Mouse (Mus musculus): ENCODE data around the gene Pxn. TPM values are rescaled to one million over a fixed set of nuclear protein-coding genes. Genes with fewer than 3 reads are reported as not detected.
A peak's percentile ranks its signal among the peaks of the same experiment; 100 is the strongest.
"Not testable (repeated sequence)": the region's sequence is repeated elsewhere in the genome, so short reads cannot be mapped to it uniquely, and the experiment has no call there.

Pxn gene
- polyA plus RNA-seq, 3 experiments from 2014 or later: 13.7 to 22.1 (median 16.7) TPM

DNA sequence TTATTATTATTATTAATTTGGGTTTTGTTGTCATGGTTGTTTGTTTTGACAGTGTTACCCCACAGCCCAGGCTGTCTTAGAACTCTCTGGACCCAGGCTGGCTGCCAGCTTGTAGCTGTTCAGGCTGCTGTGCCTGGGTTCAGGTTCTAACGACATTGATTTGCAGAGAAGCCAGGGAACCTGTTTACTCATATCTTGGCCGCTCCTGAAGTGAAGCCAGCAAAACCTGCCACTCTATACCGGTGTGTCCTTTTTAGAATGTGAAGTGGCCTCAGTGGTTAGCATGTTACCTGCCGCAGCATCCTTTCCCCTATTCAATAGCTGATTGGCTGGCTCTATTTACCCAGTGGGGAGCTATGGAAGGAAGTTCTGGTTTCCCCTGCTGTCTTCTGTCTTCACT is 19.8 kb upstream of the Pxn start:
- ATAC-seq: no peak

DNA sequence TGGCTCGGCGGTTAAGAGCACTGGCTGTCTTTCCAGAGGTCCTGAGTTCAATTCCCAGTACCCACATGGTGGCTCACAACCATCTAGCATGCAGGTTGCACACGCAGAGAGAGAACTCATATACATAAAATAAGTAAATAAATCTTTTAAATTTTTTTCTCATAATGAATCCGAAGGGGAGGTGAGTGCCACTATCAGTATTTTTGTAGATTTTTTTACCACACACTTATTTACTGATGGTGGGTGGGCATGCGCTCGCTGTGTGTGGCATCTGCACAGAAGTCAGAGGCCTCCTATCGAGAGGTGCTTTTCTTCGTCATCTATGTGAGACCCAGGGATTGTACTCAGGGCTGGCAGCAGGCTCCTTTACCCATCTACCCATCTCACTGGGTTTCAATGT is 19.1 kb upstream of the Pxn start:
- no peak for ATAC-seq

DNA sequence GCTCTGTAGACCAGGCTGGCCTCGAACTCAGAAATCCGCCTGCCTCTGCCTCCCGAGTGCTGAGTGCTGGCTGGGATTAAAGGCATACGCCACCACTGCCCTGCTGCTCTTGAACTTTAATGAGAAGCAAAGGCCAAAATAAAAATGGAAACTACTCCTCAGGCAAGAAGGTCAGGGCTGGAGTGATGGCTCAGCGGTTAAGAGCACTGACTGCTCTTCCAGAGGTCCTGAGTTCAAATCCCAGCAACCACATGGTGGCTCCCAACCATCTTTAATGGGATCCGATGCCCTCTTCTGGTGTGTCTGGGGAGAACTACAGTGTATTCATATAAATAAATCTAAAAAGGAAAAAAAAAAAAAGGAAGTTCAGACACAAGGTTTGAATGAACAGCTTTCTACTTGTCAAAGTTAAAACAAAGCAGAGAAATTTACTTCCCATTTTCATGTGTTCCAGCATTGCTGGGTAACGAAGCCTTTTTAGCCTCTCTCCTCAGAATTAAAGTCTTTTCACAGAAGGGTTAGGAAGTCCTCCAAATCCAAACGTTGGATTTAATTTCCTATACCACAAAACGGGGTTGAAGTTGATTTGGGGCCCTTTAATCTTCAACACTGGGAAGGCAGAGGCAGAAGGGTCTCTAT is 18.4 kb upstream of the Pxn start:
- ATAC-seq: no peak

DNA sequence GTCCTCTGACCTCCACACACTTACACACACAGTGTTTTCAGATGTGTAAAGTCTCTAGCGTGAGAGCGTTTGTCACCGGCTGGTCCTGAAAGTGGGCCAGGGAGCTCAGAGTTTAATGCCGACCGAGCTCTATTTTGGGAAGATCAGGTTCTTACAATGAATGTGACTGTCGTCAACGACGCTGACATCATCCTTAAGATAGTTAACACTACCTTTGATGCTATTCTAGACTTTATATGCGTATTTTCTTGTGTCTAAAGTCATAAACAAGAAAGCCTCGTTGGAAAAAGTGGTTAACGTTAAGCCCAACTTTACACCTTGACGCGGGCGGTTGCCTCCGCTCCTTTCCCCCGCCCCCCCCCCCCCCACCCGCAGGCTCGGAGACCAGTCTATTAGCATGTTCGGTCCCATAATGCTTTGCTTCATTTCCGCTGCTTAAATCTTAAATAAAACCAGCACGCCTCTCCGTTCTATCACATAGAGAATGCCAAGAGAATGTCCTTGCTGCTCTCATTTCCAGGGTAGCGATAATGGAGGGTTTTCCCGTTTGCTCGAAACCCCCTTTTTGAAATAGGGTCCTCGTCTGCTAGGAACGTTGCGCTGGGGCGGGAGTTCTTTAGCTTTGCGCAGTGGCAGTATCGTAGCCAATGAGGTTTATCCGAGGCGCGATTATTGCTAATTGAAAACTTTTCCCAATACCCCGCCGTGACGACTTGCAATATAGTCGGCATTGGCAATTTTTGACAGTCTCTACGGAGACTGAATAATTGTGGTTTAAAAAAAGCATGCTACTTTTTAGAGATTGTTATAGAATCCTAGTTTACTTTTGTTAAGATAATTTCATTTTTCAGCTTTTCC is 17.4 kb upstream of the Pxn start:
- ATAC-seq: peak; percentile 62

GRCm38 (mm10) chr5:115489699-115490637 is 16.5 kb upstream of the Pxn start:
- peak; percentile 67 for ATAC-seq

DNA sequence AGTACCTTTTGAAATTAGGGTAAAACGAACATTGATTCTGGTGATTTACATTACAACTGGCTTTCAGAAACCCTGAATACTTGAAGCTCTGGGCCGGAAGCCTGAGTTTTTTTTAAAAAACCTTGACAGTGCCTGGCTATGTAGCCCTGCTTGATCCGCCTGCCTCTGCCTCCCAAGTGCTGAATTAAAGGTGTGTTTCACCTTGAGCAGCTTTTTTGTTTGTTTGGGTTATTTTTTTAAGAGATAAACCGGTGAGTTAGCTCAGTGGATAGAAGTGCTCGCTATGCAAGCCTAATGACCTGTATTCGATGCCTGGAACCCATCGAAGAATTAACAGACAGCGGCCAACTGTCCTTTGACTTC is 15.9 kb upstream of the Pxn start:
- peak; percentile 33 for ATAC-seq

GRCm38 (mm10) chr5:115491076-115491475 is 15.4 kb upstream of the Pxn start:
- ATAC-seq: no peak

GRCm38 (mm10) chr5:115491771-115492322 is 14.6 kb upstream of the Pxn start:
- ATAC-seq: no peak

GRCm38 (mm10) chr5:115492711-115493335 is 13.7 kb upstream of the Pxn start:
- ATAC-seq: no peak

GRCm38 (mm10) chr5:115493441-115493840 is 13.0 kb upstream of the Pxn start:
- ATAC-seq: no peak

DNA sequence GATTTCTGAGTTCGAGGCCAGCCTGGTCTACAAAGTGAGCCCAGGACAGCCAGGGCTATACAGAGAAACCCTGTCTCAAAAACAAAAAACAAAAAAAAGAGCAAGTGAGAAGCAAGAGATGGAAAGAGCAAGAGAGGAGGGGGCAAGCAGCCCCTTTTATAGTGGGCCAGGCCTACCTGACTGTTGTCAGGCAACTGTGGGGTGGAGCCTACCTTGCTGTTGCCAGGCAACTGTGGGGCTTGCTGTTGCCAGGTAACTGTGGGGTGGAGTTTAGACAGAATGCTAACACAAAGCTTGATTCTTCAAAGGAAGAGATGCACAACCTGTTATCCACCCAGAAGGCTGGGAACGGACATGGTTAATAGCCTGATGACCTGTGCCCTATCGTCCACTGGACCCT is 10.9 kb upstream of the Pxn start:
- not testable (repeated sequence) for ATAC-seq

DNA sequence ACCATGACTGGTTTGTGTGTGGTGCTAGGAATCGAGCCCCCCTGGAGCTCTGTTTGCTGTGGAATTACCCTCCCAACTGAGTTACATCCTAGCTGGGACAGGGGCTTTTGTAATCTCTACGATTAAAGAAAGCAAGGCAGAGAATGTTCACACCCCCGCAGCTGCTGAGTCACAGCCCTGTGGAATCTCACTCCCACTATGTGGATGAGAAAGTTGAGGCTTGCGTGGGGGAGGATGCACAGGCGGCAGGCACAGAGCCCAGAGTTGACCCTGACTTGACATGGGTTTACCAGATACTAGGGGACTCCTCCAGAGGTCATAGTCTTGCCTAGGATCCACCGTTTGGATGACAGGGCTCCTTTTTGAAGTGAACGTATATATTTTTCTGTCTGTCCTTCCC is 9.4 kb upstream of the Pxn start:
- ATAC-seq: no peak

- ATAC-seq: no peak
These were observed 7.9 kb upstream of the Pxn start for GRCm38 (mm10) chr5:115498307-115499240.

- ATAC-seq: no peak
These were observed 6.0 kb upstream of the Pxn start for GRCm38 (mm10) chr5:115500383-115500935.

DNA sequence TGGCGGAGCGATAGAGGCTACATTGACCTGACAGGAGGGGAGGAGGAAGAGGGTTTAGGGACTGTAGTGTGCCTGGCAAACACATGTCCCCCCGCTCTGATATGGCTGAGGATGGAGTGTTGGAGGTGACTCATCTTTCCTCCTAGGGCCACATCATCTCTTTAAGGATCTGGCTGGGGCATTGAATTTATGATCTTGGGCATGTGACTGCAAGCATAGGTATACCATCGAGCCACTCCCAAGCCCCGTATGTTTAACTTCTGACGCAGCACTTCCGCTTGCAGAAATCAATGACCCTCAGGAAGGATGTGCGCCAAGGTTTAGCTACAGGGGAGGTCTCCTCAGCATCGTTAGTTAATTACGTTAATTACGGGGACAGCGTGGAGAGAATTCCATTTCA is 3.4 kb upstream of the Pxn start:
- ATAC-seq: no peak

DNA sequence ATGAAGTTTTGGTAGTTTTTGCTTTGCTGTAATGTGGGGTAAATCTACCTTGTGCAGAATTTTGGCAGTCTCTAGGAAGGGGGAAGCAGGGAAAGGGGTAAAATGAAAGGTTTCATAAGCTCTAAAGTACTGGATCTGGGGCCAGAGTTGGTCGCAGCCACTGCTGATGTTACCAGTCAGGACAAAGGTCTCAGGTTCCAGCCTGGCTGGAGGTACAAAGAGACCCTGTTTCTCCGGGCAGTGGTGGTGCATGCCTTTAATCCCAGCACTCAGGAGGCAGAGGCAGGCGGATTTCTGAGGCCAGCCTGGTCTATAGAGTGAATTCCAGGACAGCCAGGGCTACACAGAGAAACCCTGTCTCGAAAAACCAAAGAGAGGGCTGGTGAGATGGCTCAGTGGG is 859 bp upstream of the Pxn start:
- not testable (repeated sequence) for ATAC-seq

DNA sequence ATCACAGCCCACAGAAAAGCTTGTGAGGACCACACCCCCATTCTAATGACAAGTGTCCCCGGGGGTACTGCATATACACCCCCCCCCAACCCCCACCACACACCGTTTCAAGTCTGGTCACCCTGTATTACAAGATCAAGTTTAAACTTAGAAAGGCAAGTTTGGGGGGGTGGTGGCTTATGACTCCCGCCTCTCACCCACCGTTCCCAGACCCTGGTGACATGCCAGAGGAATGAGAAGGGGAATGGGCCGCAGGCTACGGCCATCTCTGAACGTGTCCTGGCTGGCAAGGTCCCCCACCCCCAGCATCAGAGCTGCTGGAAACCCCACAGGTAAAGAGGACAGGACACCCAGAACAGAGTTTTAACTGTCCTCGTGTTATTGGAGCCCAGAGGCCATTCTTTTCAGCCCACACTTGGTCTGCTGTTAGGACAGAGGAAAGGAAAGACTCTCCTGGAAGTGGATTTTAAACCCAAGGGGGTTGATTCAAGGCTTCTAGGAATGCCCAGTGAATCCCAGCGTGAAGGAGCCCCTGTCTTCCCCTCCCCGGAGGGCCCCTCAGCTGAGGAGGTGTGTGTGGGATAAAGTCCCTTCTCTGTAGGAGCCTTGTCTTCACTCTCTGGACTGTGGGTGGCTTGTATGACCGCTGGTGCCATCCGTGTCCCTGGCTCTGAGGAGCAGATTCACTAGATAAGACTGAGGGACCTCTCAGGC is 948 bp downstream of the Pxn start:
- ATAC-seq: no peak

- ATAC-seq: no peak
These were observed 1.7 kb downstream of the Pxn start for GRCm38 (mm10) chr5:115507981-115508858.

DNA sequence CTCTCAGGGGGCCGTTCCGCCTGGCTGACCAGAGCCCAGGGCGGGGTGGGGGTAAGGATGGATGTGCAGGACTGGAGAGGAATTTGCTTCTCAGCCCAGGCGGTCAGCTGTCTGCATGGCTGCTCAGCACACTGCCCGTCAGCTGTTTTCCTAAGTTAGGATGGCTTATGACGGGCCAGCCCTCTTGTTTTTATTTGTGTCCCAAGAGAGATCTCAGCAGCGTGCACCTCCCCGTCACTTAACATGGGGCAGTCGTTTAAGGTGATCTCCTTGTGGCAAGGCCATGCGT is 2.3 kb downstream of the Pxn start:
- no peak for ATAC-seq
